Mouse (Mus musculus): Measurements from ENCODE around the gene Tet2. TPM values are rescaled to one million over a fixed set of nuclear protein-coding genes. Genes with fewer than 3 reads are reported as not detected.

Tet2 gene
- polyA plus RNA-seq, 1 experiment from 2014 or later = 15.3 TPM

- 0 out of 2 replicates have a peak, but pooled peaks cover 5% of the 10 kb centered on the region for H3K9me3 ChIP-seq (replicated peaks)
- H3K9ac ChIP-seq = no peak overlapping the region
- H3K36me3 ChIP-seq = peaks cover 8% of the 10 kb centered on the region; the same call in 1 of the 2 replicates
- H3K27me3 ChIP-seq (replicated peaks) = no peaks in the 10 kb centered on the region
- ATAC-seq (ENCODE audit: insufficient number of reproducible peaks, low FRiP score) = no peak
- H3K4me2 ChIP-seq = no peak overlapping the region
- H3K4me1 ChIP-seq (replicated peaks) = peaks cover 28% of the 10 kb centered on the region
- no peak overlapping the region for H3K4me3 ChIP-seq
- H3K27ac ChIP-seq (ENCODE audit: poor library complexity, severe bottlenecking) = no peak overlapping the region
- WGBS = 65% methylated on average over 3 of the region's 3 CpGs
Measured at GRCm38 (mm10) chr3:133532806-133533205, 12.1 kb downstream of the Tet2 start.

DNA sequence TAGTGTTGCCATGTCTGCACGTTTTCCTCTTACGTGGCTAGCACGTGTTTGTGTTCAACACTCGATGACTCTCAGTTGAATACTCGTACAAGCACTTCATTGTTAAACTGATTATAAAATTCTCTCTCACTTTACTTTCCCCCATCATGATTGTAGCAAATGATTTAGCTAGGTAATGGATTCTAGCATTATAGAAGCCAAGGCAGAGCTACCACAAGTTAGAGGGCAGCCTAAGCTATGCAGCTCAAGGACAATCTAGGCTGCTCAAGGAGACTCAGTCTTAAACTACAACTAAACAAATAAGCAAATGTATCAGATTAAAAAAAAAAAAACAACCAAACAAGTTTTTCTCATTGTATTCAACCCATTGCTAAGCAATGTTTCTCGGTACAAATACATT is 12.7 kb downstream of the Tet2 start:
- H3K9ac ChIP-seq = no peak overlapping the region
- ATAC-seq (ENCODE audit: insufficient number of reproducible peaks, low FRiP score) = no peak

DNA sequence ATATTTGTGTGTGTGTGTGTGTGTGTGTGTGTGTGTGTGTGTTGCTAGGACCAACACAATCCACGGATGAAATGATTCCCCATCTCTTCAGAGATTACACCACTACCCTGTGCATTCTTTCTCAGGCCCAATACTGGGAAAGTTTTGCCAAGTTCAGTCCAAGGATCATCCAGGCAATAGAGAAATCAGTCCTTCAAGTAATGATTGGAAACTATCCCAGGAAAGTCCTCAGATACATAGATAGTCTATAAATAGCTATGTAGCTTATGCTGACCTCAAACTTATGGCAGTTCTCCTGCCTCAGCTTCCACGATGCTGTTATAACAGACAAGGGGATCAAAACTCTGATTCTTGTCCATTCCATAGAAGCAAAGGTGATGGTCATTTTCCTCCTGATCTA is 13.8 kb downstream of the Tet2 start:
- H3K4me2 ChIP-seq = no peak overlapping the region
- ATAC-seq (ENCODE audit: insufficient number of reproducible peaks, low FRiP score) = no peak
- peaks cover 28% of the 10 kb centered on the region for H3K4me1 ChIP-seq (replicated peaks)
- H3K9me3 ChIP-seq (replicated peaks) = 0 out of 2 replicates have a peak, but pooled peaks cover under 1% of the 10 kb centered on the region
- H3K27ac ChIP-seq (ENCODE audit: poor library complexity, severe bottlenecking) = no peak overlapping the region
- 61% methylated on average over 2 of the region's 2 CpGs for WGBS
- no peak overlapping the region for H3K9ac ChIP-seq
- peaks cover under 1% of the 10 kb centered on the region; the same call in 1 of the 2 replicates for H3K36me3 ChIP-seq
- H3K27me3 ChIP-seq (replicated peaks) = no peaks in the 10 kb centered on the region
- H3K4me3 ChIP-seq = no peak overlapping the region

More for the DNA sequence above, 12.7 kb downstream of the Tet2 start:
- Histone ChIP-seq H3K36me3 (peaks cover 6% of the 10 kb centered on the region; the same call in 1 of the 2 replicates), H3K4me1 (replicated peaks) (peaks cover 28% of the 10 kb centered on the region), H3K9me3 (replicated peaks) (0 out of 2 replicates have a peak, but pooled peaks cover 5% of the 10 kb centered on the region), H3K27me3 (replicated peaks) (no peaks in the 10 kb centered on the region), H3K4me2 (no peak overlapping the region), H3K4me3 (no peak overlapping the region), H3K27ac (ENCODE audit: poor library complexity, severe bottlenecking) (no peak overlapping the region)
- WGBS = 80% methylated on average over 6 of the region's 6 CpGs

- no peak for ATAC-seq (ENCODE audit: insufficient number of reproducible peaks, low FRiP score)
- Histone ChIP-seq H3K4me2 (no peak overlapping the region), H3K4me3 (no peak overlapping the region), H3K27me3 (replicated peaks) (no peaks in the 10 kb centered on the region), H3K9ac (no peak overlapping the region), H3K4me1 (replicated peaks) (peaks cover 32% of the 10 kb centered on the region), H3K27ac (ENCODE audit: poor library complexity, severe bottlenecking) (no peak overlapping the region), H3K9me3 (replicated peaks) (no peaks in the 10 kb centered on the region), H3K36me3 (no peaks in the 10 kb centered on the region)
- WGBS = 62% methylated on average over 3 of the region's 3 CpGs
Measured at GRCm38 (mm10) chr3:133530664-133531063, 14.3 kb downstream of the Tet2 start.

DNA sequence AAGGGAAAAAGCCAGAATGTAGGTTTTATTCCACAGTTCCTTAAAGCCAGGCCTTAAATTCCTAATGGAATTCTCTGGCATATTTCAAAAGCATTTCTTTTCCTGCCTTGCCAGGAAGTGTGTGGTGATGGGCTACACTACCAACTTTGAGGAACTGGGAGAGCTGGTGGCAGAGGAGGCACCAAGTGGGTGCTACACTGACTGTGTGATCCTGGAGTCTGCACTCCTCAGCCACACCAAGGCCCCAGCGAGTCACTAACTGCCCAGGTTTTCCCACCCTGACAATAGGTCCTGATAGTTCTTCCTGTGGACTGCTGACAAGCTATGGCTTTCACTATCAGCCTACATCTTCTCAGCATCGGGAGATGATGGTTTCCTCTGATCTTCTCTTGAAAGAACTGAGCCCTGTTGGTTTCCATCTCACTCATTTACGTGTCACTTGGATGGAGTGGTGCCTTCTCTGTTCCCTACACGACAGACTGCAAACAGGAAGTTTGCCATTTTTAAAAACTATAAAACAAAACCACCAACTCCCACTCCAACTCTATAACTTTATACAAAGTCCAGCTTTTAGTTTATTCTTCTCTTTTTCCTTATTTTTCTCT is 18.7 kb downstream of the Tet2 start:
- H3K9ac ChIP-seq = no peak overlapping the region
- WGBS = 57% methylated on average over 4 of the region's 4 CpGs
- no peak overlapping the region for H3K4me2 ChIP-seq
- no peak overlapping the region for H3K27ac ChIP-seq (ENCODE audit: poor library complexity, severe bottlenecking)
- no peaks in the 10 kb centered on the region for H3K9me3 ChIP-seq (replicated peaks)
- no peaks in the 10 kb centered on the region for H3K36me3 ChIP-seq
- ATAC-seq (ENCODE audit: insufficient number of reproducible peaks, low FRiP score) = no peak
- no peak overlapping the region for H3K4me3 ChIP-seq
- no peaks in the 10 kb centered on the region for H3K27me3 ChIP-seq (replicated peaks)
- peaks cover 26% of the 10 kb centered on the region for H3K4me1 ChIP-seq (replicated peaks)

DNA sequence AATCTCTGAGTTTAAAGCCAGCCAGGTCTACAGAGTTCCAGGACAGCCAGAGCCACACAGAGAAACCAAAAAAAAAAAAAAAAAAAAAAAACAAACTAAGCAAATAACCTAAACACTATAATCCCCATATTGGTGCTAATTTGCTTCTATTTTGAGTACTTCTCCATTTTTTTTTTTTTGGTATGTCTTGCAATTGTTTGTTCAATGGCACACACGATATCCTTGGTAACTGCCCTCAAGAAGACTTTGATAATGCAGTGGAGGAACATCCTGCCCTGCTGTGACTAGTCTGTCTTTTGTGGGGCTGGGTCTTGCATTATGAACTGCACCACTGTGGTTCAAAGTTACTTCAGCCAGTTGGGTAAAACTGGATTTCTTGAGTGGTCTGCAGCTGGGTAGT is 19.4 kb downstream of the Tet2 start:
- no peak overlapping the region for H3K4me2 ChIP-seq
- H3K4me1 ChIP-seq (replicated peaks) = peaks cover 19% of the 10 kb centered on the region
- no peaks in the 10 kb centered on the region for H3K9me3 ChIP-seq (replicated peaks)
- no peak overlapping the region for H3K27ac ChIP-seq (ENCODE audit: poor library complexity, severe bottlenecking)
- H3K9ac ChIP-seq = no peak overlapping the region
- no peaks in the 10 kb centered on the region for H3K36me3 ChIP-seq
- H3K4me3 ChIP-seq = no peak overlapping the region
- no peak for ATAC-seq (ENCODE audit: insufficient number of reproducible peaks, low FRiP score)
- WGBS = 56% methylated on average over 1 of the region's 1 CpGs
- no peaks in the 10 kb centered on the region for H3K27me3 ChIP-seq (replicated peaks)

DNA sequence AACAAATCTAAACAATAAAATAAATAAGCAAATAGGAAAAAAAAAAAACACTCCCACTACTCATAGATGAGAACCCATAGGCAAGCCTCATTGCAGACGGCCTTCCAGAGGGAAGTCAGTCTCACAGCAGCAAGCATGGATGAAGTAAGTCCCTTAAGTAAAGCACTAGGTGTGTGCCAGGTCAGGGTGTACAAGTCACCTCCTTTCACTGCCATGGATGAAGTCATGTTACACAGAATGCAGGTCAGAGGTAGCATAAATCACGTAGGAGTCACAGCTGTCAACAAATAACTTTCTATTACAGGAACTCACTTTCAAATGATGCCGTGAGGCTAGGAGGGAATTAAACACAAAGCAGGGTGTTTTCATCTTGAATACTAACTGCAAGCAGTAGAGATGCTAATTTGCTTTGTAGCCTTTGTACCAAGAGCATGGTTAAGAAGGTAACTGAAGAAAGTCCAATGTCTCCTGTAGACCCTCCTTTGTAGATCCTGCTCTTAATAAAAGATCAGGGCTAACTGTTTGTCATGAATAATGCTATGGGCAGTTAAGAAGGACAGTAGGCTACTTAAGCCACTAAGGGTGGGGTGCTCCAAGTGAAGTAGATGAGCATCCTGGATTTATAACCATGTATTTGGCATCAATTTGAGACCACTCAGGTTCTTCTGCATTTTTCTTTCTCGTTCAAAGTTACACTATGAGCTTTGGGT is 20.4 kb downstream of the Tet2 start:
- Histone ChIP-seq H3K36me3 (no peaks in the 10 kb centered on the region), H3K27me3 (replicated peaks) (no peaks in the 10 kb centered on the region), H3K9ac (no peak overlapping the region), H3K9me3 (replicated peaks) (no peaks in the 10 kb centered on the region), H3K4me3 (no peak overlapping the region), H3K27ac (ENCODE audit: poor library complexity, severe bottlenecking) (no peak overlapping the region), H3K4me2 (no peak overlapping the region), H3K4me1 (replicated peaks) (peaks cover 19% of the 10 kb centered on the region)
- 80% methylated on average over 4 of the region's 4 CpGs for WGBS
- no peak for ATAC-seq (ENCODE audit: insufficient number of reproducible peaks, low FRiP score)

DNA sequence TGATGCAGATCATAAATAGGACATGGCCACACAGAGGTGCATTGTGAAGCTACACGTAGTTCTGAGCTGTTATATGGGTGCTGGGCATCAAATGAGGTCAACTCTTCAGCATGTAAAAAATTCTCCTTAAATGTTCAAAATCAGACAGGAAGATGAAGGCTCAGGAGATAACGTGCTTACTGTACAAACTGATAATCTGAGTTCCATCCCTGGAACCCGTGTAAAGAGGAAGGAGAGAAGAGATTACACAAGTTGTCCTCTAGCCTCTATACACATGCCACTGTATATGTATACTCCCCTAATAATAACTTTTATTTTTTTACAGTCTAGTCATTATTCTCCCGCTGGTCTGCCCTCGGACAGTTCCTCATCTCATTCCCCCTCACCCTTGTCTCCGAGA is 21.7 kb downstream of the Tet2 start:
- ATAC-seq (ENCODE audit: insufficient number of reproducible peaks, low FRiP score) = no peak
- Histone ChIP-seq H3K27me3 (replicated peaks) (no peaks in the 10 kb centered on the region), H3K4me2 (no peak overlapping the region), H3K36me3 (no peaks in the 10 kb centered on the region), H3K4me3 (no peak overlapping the region), H3K9ac (no peak overlapping the region), H3K9me3 (replicated peaks) (no peaks in the 10 kb centered on the region), H3K27ac (ENCODE audit: poor library complexity, severe bottlenecking) (no peak overlapping the region), H3K4me1 (replicated peaks) (peaks cover 19% of the 10 kb centered on the region)
- WGBS = 63% methylated on average over 6 of the region's 6 CpGs

DNA sequence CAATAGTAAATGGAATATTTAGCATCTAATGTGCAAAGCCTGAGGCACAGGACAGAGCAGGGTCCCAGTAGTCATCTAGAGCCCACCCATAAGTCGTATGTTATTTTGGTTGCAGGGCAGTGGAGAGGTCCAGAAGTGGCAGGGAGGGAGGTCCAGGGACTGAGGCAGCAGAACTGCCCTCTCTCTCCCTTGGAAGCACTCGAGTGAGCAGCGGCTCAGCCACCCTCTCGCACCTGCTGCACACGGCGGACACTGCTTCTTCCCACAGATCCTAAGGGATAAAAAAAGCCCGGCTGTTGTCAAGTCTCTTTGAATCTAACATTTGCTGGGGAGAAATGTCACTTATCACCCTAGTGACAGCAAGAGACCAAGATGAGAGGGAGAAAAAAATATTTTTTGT is 22.6 kb downstream of the Tet2 start:
- Histone ChIP-seq H3K4me2 (no peak overlapping the region), H3K4me3 (no peak overlapping the region), H3K4me1 (replicated peaks) (peaks cover 22% of the 10 kb centered on the region), H3K27ac (ENCODE audit: poor library complexity, severe bottlenecking) (no peak overlapping the region), H3K9me3 (replicated peaks) (no peaks in the 10 kb centered on the region), H3K9ac (no peak overlapping the region), H3K36me3 (no peaks in the 10 kb centered on the region), H3K27me3 (replicated peaks) (no peaks in the 10 kb centered on the region)
- WGBS = 53% methylated on average over 7 of the region's 7 CpGs
- ATAC-seq (ENCODE audit: insufficient number of reproducible peaks, low FRiP score) = no peak

GRCm38 (mm10) chr3:133518801-133519200 is 26.1 kb downstream of the Tet2 start:
- 74% methylated on average over 3 of the region's 3 CpGs for WGBS
- H3K4me2 ChIP-seq = no peak overlapping the region
- H3K4me3 ChIP-seq = no peak overlapping the region
- no peak overlapping the region for H3K9ac ChIP-seq
- no peak for ATAC-seq (ENCODE audit: insufficient number of reproducible peaks, low FRiP score)
- H3K27me3 ChIP-seq (replicated peaks) = no peaks in the 10 kb centered on the region
- no peak overlapping the region for H3K27ac ChIP-seq (ENCODE audit: poor library complexity, severe bottlenecking)
- H3K4me1 ChIP-seq (replicated peaks) = peaks cover 26% of the 10 kb centered on the region
- H3K36me3 ChIP-seq = peaks cover 6% of the 10 kb centered on the region
- H3K9me3 ChIP-seq (replicated peaks) = no peaks in the 10 kb centered on the region

- no peak overlapping the region for H3K9ac ChIP-seq
- peaks cover 24% of the 10 kb centered on the region for H3K4me1 ChIP-seq (replicated peaks)
- ATAC-seq (ENCODE audit: insufficient number of reproducible peaks, low FRiP score) = no peak
- H3K4me2 ChIP-seq = no peak overlapping the region
- no peaks in the 10 kb centered on the region for H3K27me3 ChIP-seq (replicated peaks)
- 78% methylated on average over 6 of the region's 6 CpGs for WGBS
- H3K4me3 ChIP-seq = no peak overlapping the region
- peaks cover 12% of the 10 kb centered on the region for H3K36me3 ChIP-seq
- H3K27ac ChIP-seq (ENCODE audit: poor library complexity, severe bottlenecking) = no peak overlapping the region
- no peaks in the 10 kb centered on the region for H3K9me3 ChIP-seq (replicated peaks)
Measured at GRCm38 (mm10) chr3:133518116-133518515, 26.8 kb downstream of the Tet2 start.
